Mouse (Mus musculus) stomach, postnatal 0 days (tissue): ENCODE results near the gene Etv1.

Source experiments
- CTCF ChIP-seq: IDR thresholded peaks from 2 replicates; pipeline ENCODE4 v1.5.1; 2016; ENCODE audit warnings: antibody characterized with exemption, low read depth, mild to moderate bottlenecking, moderate library complexity
- EP300 ChIP-seq: optimal IDR thresholded peaks from 2 replicates; pipeline ENCODE3; 2016; ENCODE audit warnings: antibody characterized with exemption

GRCm38 (mm10) chr12:38834581-38834980, 55.4 kb downstream of the Etv1 start:
- no peak for TF ChIP-seq CTCF
- TF ChIP-seq EP300, result no peak
